Mouse (Mus musculus) liver, postnatal 0 days (tissue): ENCODE measurements around the gene Oaz1.

Source experiments
- CTCF ChIP-seq: sonication (generic); IDR thresholded peaks from 2 replicates; pipeline ENCODE4 v1.5.1; 2016; ENCODE audit warnings: antibody characterized with exemption, low read depth
- EP300 ChIP-seq: IDR thresholded peaks from 2 replicates; pipeline ENCODE4 v1.6.1; 2016; ENCODE audit warnings: antibody characterized with exemption, low read depth, mild to moderate bottlenecking

- no peak for TF ChIP-seq CTCF
- TF ChIP-seq EP300 = no peak
Observed at GRCm38 (mm10) chr10:80841685-80842084, 15.2 kb downstream of the Oaz1 start.
